Mouse (Mus musculus) lung, embryonic 16.5 days (tissue): Measurements from ENCODE around the gene Chd9. TPM values are rescaled to one million over a fixed set of nuclear protein-coding genes. Genes with fewer than 3 reads are reported as not detected.

ENCODE experiments used
- ATAC-seq: fragments of 200-750 bp; cut with Nextera tagmentation; 2 replicates; pipeline ENCODE4 v1.8.0; 2017; ENCODE audit warnings: low read depth, mild to moderate bottlenecking, moderate library complexity
- H3K27ac ChIP-seq: fragments of 300-500 bp; sonication (generic); 2 replicates; pipeline ENCODE4 v1.5.1; 2014; ENCODE audit warnings: mild to moderate bottlenecking, control low read depth, low read length
- H3K27me3 ChIP-seq: fragments of 300-500 bp; sonication (generic); 2 replicates; pipeline ENCODE4 v1.6.1; 2014; ENCODE audit warnings: low read depth, low read length, mixed read lengths; ENCODE audit not compliant: control insufficient read depth, insufficient read depth
- H3K36me3 ChIP-seq: fragments of 300-500 bp; sonication (generic); 2 replicates; pipeline ENCODE4 v1.6.1; 2014; ENCODE audit warnings: low read length; ENCODE audit not compliant: control insufficient read depth, insufficient read depth
- H3K4me1 ChIP-seq: fragments of 300-500 bp; sonication (generic); replicated peaks from 2 replicates; pipeline ENCODE4 v1.6.1; 2014; ENCODE audit warnings: low read length, mixed read lengths; ENCODE audit not compliant: control insufficient read depth, insufficient read depth
- H3K4me2 ChIP-seq: fragments of 300-500 bp; sonication (generic); 2 replicates; pipeline ENCODE4 v1.6.1; 2014; ENCODE audit warnings: low read depth, low read length, control low read depth
- H3K4me3 ChIP-seq: fragments of 300-500 bp; sonication (generic); 2 replicates; pipeline ENCODE4 v1.5.1; 2014; ENCODE audit warnings: mild to moderate bottlenecking, low read length, control low read depth
- H3K9ac ChIP-seq: fragments of 300-500 bp; sonication (generic); 2 replicates; pipeline ENCODE4 v1.6.1; 2014; ENCODE audit warnings: low read length, control low read depth
- H3K9me3 ChIP-seq: fragments of 300-500 bp; sonication (generic); 2 replicates; pipeline ENCODE4 v1.6.1; 2016; ENCODE audit warnings: low read length; ENCODE audit not compliant: control insufficient read depth
- WGBS: fragments of 180-500 bp; shearing (Covaris S2); extraction: QIAGEN DNeasy Blood & Tissue Kit; methylation state at CpG from one replicate; pipeline ENCODE4 v1.1.7; 2014; 5-methylcytosine and 5-hydroxymethylcytosine counted together
- polyA plus RNA-seq: library from polyadenylated mRNA; unstranded; fragments of >200 nt; fragmentation: Nextera tagmentation; extraction: Ambion mirVana; gene quantifications from 2 replicates; pipeline ENCODE4 v1.2.1, GENCODE M21; 2015

The Chd9 gene
- polyA plus RNA-seq, 1 experiment from 2014 or later = 95.9 TPM

- no peak for ATAC-seq
- no peaks in the 10 kb centered on the region for H3K36me3 ChIP-seq
- peaks cover 38% of the 10 kb centered on the region for H3K4me1 ChIP-seq
- 87% methylated on average over 2 of the region's 2 CpGs for WGBS
- no peaks in the 10 kb centered on the region for H3K9me3 ChIP-seq
- H3K4me2 ChIP-seq = no peak overlapping the region
- H3K9ac ChIP-seq = no peak overlapping the region
- H3K27me3 ChIP-seq = no peaks in the 10 kb centered on the region
- H3K27ac ChIP-seq = no peak overlapping the region
- H3K4me3 ChIP-seq = no peak overlapping the region
Observed at GRCm38 (mm10) chr8:90867061-90867460, 38.9 kb downstream of the Chd9 start.

DNA sequence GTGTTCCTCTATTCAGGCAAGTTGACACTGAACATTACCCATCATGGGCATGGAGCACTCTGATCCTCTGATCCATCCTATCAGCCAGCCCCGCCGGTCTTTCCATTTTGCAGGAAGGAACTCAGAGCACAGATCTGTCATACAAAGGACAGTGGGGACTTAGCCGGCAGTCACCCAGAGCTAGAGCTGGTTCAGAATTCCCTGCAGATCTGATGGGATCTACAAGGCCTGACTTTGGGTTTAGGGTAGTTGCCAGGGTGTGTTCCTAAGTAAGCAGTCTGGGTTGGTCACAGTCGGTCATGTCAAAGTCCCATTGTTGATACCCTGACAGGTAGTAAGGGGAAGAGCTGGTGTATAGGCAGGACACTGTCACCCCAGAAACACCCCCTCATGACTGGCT lies 39.8 kb downstream of the Chd9 start:
- Histone ChIP-seq H3K9ac (no peak overlapping the region), H3K4me2 (no peak overlapping the region), H3K4me1 (peaks cover 33% of the 10 kb centered on the region), H3K36me3 (no peaks in the 10 kb centered on the region), H3K27me3 (no peaks in the 10 kb centered on the region), H3K4me3 (no peak overlapping the region), H3K9me3 (no peaks in the 10 kb centered on the region), H3K27ac (no peak overlapping the region)
- ATAC-seq = no peak
- 81% methylated on average over 4 of the region's 4 CpGs for WGBS

DNA sequence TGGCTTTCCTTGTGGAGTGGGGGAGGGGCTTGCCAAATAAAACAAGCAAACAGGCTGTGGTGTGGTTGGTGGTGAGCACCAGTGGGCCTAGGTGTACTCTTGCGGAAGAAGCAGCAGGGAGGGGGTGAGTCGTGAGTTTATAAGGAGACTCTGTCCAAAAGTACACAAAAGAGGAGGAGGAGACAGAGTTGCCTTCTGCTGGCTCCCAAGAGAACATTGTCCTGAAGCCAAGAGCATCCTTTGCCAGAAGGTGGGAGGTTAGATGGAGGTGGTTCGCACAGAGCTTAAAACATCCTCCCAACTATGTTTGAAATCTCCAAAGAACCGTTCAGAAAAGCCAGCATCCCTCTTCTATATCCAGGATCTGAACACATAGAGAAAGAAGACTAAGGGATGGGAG lies 40.2 kb downstream of the Chd9 start:
- Histone ChIP-seq H3K9ac (no peak overlapping the region), H3K36me3 (no peaks in the 10 kb centered on the region), H3K9me3 (no peaks in the 10 kb centered on the region), H3K27me3 (no peaks in the 10 kb centered on the region), H3K4me1 (peaks cover 33% of the 10 kb centered on the region), H3K4me3 (no peak overlapping the region), H3K4me2 (no peak overlapping the region), H3K27ac (peak overlapping the region; percentile 82)
- no peak for ATAC-seq
- 67% methylated on average over 4 of the region's 4 CpGs for WGBS

- WGBS = 37% methylated on average over 18 of the region's 18 CpGs
- no peak overlapping the region for H3K4me3 ChIP-seq
Observed at GRCm38 (mm10) chr8:90869071-90869919, 41.1 kb downstream of the Chd9 start.

GRCm38 (mm10) chr8:90869920-90870777 lies 42.0 kb downstream of the Chd9 start:
- no peak overlapping the region for H3K9ac ChIP-seq

More at GRCm38 (mm10) chr8:90869071-90869919, 41.1 kb downstream of the Chd9 start:
- H3K27me3 ChIP-seq = no peaks in the 10 kb centered on the region
- no peaks in the 10 kb centered on the region for H3K36me3 ChIP-seq
- peak overlapping the region; percentile 82 for H3K27ac ChIP-seq
- no peaks in the 10 kb centered on the region for H3K9me3 ChIP-seq
- H3K4me1 ChIP-seq = peaks cover 33% of the 10 kb centered on the region
- ATAC-seq = peak; percentile 94
- H3K4me2 ChIP-seq = peak overlapping the region; percentile 32
- H3K9ac ChIP-seq = 0 out of 2 replicates have a peak overlapping the region, but pooled peaks have one; percentile 14

DNA sequence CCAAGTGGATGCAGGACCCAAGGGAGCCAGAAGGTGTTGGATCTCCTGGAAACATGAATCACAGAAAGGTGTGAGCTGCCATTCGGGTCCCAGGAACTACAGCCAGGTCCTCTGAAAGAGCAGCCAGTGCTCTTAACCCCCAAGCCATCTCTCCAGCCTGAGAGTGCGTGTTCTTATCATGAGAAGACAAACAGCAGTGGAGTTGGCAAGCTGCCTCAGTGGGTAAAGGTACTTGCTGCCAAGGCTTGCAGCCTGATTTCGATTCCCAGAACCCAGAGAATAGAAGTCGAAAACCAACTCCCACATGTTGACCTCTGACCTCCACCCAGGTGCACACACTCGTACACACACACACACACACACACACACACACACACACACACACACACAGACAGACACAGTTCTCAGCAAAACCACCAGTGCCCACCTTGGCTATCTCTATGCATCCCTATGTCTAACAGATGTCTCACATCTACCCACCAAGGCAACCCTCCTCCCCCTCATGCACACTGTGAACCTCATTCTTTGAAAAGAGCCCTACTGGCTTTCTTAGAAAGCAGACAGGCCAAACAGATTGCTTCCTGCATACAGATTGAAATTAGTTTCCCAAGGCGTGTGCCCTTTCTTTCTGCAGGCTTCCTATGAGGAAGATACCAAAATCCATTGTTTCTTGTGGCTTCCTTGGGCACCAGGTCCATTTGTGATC lies 43.4 kb downstream of the Chd9 start:
- Histone ChIP-seq H3K36me3 (no peaks in the 10 kb centered on the region), H3K27me3 (no peaks in the 10 kb centered on the region), H3K27ac (no peak overlapping the region), H3K9ac (no peak overlapping the region), H3K4me3 (no peak overlapping the region), H3K4me2 (no peak overlapping the region), H3K9me3 (no peaks in the 10 kb centered on the region), H3K4me1 (peaks cover 39% of the 10 kb centered on the region)
- no peak for ATAC-seq
- WGBS = 54% methylated on average over 6 of the region's 6 CpGs

More at GRCm38 (mm10) chr8:90869920-90870777, 42.0 kb downstream of the Chd9 start:
- no peaks in the 10 kb centered on the region for H3K9me3 ChIP-seq
- H3K4me1 ChIP-seq = peaks cover 33% of the 10 kb centered on the region
- ATAC-seq = peak; percentile 1; the same call in 1 of the 2 replicates
- H3K4me3 ChIP-seq = no peak overlapping the region
- 18% methylated on average over 22 of the region's 22 CpGs for WGBS
- no peaks in the 10 kb centered on the region for H3K27me3 ChIP-seq
- no peaks in the 10 kb centered on the region for H3K36me3 ChIP-seq
- H3K27ac ChIP-seq = peak overlapping the region; percentile 73
- H3K4me2 ChIP-seq = peak overlapping the region; percentile 32

DNA sequence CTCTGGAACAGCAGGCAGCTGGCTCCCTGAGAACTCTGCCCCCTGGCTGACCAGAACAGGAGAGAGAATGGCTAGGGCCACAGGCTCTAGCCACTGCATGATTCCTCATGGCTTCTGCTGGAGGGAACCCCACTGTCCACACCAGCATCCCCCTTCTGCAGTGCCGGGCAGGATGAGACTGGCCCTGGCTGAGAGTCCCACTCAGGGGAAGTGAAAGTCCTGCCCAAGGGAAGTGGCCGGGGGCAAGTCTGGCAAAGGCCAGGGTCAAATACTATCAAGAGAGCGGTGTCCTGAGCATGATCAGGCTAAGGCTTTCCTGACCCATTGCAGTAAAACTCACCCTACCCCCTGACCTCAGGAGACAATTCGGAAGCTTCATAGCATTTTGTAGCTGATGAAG lies 44.9 kb downstream of the Chd9 start:
- Histone ChIP-seq H3K4me2 (no peak overlapping the region), H3K4me3 (no peak overlapping the region), H3K9me3 (no peaks in the 10 kb centered on the region), H3K9ac (no peak overlapping the region), H3K36me3 (no peaks in the 10 kb centered on the region), H3K27ac (no peak overlapping the region), H3K27me3 (no peaks in the 10 kb centered on the region), H3K4me1 (peaks cover 48% of the 10 kb centered on the region)
- 82% methylated on average over 4 of the region's 4 CpGs for WGBS
- ATAC-seq = no peak

DNA sequence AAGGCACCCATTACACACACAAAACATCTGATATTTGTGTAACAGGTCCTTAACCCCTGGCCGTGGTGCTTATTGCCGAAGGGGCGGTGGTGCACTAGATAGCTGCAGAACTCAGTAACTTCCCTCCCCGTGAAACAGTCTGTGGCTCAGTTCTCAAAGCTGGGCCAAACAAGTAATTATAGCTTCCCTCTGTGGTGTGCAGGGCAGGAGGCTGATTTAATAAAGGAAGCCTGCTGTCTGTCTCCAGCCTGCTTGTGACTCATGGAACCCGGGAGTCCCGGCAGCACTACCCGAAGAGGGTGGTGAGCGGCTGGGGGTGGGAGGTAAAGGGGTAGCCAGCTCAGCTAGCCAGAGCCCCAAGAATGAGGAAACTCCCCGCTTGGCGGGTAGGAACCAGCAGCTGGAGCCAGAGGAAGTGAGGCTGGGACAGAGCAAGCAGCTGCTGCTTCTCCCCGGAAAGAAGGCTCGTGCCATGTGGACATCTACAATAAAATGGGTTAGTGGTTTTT lies 48.1 kb downstream of the Chd9 start:
- peak; percentile 76 for ATAC-seq
- H3K4me3 ChIP-seq = peak overlapping the region; percentile 58
- H3K9ac ChIP-seq = peak overlapping the region; percentile 76
- peak overlapping the region; percentile 90 for H3K4me2 ChIP-seq
- no peaks in the 10 kb centered on the region for H3K27me3 ChIP-seq
- peaks cover 20% of the 10 kb centered on the region for H3K4me1 ChIP-seq
- H3K9me3 ChIP-seq = no peaks in the 10 kb centered on the region
- H3K36me3 ChIP-seq = no peaks in the 10 kb centered on the region
- peak overlapping the region; percentile 87 for H3K27ac ChIP-seq
- WGBS = 9% methylated on average over 12 of the region's 12 CpGs
